Mouse (Mus musculus) testis, adult 2 months (tissue): Measurements from ENCODE around the gene Hnrnph2.

Source experiments
- CTCF ChIP-seq: fragments of 200-500 bp; IDR thresholded peaks from 2 replicates; pipeline ENCODE4 v1.5.1; 2012; ENCODE audit warnings: low read depth, mild to moderate bottlenecking, inconsistent platforms, low read length, moderate library complexity; ENCODE audit not compliant: control insufficient read depth, insufficient read depth, insufficient replicate concordance
- POLR2A ChIP-seq: fragments of 200-500 bp; IDR thresholded peaks from 2 replicates; pipeline ENCODE4 v1.6.1; 2012; ENCODE audit warnings: low read depth, mild to moderate bottlenecking, inconsistent platforms, low read length, moderate library complexity; ENCODE audit not compliant: control insufficient read depth

DNA sequence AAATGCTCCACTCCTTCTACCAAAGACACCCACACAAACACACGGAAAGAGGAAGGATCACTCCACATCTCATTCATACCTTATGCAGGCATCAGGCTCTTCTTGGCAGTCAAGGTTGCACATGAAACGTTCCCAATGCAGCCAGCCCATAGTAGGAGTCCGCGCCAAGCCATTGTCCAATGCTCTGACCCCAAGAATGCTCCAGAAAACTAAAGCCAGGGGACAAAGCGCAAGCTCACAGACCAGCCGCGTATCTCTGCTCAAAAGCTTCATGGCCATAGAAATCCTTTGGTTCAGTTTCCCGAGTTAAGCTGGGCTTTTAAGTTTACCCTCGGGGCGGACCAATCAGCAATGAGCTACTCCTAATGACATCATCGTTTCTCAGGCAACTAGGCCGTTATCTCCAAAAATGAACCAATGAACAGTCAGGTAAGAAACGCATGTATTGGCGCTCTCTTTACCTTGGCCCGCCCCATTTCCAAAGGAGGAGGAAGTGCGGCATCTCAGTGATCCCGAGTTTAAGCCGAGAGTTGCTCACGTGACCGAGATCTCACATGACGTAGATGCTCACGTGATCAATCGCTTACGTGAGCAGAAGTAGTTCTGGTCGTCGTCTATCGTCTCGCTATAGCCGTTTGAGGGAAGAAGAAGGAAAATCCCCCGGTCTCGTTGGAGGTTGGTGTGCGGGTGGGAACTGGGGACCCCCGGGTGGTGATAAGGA lies at the start of gene Hnrnph2, which contains the start of gene Gla:
- TF ChIP-seq CTCF = no peak
- peak; percentile 59 for TF ChIP-seq POLR2A
